Mouse (Mus musculus): Measurements from ENCODE around the gene Tlr6. TPM values are rescaled to one million over a fixed set of nuclear protein-coding genes. Genes with fewer than 3 reads are reported as not detected.

Tlr6 gene
- polyA plus RNA-seq, 1 experiment from 2014 or later: 0.40 TPM

DNA sequence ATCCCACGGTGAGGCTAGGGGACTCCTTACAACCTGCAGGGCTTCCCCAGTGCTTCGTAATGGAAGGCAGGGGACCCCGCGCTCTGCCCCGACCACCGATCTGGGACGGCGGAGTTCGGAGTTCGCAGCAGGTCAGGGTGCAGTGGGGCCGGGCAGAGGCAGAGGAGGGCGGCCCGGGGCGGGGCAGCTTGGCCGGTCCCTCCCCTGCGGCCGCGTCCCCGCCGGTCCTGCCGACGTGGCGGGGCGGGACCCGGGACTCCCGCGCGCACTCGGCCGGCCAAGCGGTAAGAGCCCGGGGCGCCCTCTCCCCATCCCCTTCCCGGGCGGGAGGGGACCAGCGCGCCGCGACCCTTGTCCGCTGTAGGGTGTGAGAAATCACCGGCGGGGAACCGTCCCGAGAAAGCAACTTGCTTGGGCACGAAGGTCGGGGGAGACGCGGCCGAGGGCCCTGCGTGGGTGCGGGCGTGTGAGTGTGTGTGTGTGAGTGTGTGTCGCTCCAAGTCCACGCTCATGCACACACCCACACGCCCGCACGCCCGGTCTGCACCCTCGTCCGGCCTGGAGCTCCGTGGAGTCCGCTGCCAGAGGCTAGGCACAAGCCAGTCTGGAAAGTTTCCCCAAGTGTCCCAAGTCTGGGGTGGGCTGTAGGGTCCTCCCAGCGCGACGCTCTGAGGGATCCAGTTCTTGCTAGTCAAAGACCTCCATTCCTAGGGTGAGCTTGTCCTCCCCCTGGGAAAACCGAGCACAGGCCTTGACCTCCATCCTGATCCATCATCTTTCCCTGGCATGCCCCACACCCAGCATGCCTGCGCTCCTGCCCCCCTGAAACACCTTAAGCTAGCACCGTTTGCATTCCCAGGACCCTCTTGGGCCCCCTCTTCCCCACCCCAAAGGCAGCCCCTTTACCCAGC, 10.2 kb upstream of the Tlr6 start, which contains the start of gene Fam114a1:
Gene Fam114a1, plus strand, starts transcription at position 211 of the 911 bp plus-strand sequence.
- Histone ChIP-seq H3K36me3 (no peaks in the 10 kb centered on the region), H3K9ac (replicated peaks) (peak within 1 kb of the TSS; percentile 83), H3K4me3 (replicated peaks) (peak within 1 kb of the TSS; percentile 74), H3K4me2 (peak within 1 kb of the TSS; percentile 79), H3K4me1 (replicated peaks) (peaks cover 17% of the 10 kb centered on the region), H3K27ac (peak within 1 kb of the TSS; percentile 69), H3K27me3 (0 out of 2 replicates have a peak, but pooled peaks cover 2% of the 10 kb centered on the region), H3K9me3 (no peaks in the 10 kb centered on the region)
- WGBS: under 1% methylated on average over 58 of the region's 68 CpGs
- ATAC-seq (ENCODE audit: insufficient number of reproducible peaks, insufficient read depth, low FRiP score, low TSS enrichment, low read depth): peak; percentile 77

GRCm38 (mm10) chr5:64968961-64969860, 9.3 kb upstream of the Tlr6 start:
- H3K27ac ChIP-seq: peak overlapping the region; percentile 69
- 5% methylated on average over 14 of the region's 14 CpGs for WGBS
- peak overlapping the region; percentile 83 for H3K9ac ChIP-seq (replicated peaks)
- peaks cover 17% of the 10 kb centered on the region for H3K4me1 ChIP-seq (replicated peaks)
- H3K36me3 ChIP-seq: no peaks in the 10 kb centered on the region
- no peaks in the 10 kb centered on the region for H3K9me3 ChIP-seq
- peak; percentile 72 for ATAC-seq (ENCODE audit: insufficient number of reproducible peaks, insufficient read depth, low FRiP score, low TSS enrichment, low read depth)
- peak overlapping the region; percentile 74 for H3K4me3 ChIP-seq (replicated peaks)
- H3K4me2 ChIP-seq: peak overlapping the region; percentile 79
- H3K27me3 ChIP-seq: 0 out of 2 replicates have a peak, but pooled peaks cover 2% of the 10 kb centered on the region

GRCm38 (mm10) chr5:64963735-64964134, 3.8 kb upstream of the Tlr6 start:
- 86% methylated on average over 3 of the region's 3 CpGs for WGBS
- Histone ChIP-seq H3K36me3 (no peaks in the 10 kb centered on the region), H3K9ac (replicated peaks) (no peak overlapping the region), H3K9me3 (no peaks in the 10 kb centered on the region), H3K4me1 (replicated peaks) (0 out of 2 replicates have a peak, but pooled peaks cover 5% of the 10 kb centered on the region), H3K27ac (no peak overlapping the region), H3K27me3 (no peaks in the 10 kb centered on the region), H3K4me3 (replicated peaks) (no peak overlapping the region), H3K4me2 (no peak overlapping the region)
- ATAC-seq (ENCODE audit: insufficient number of reproducible peaks, insufficient read depth, low FRiP score, low TSS enrichment, low read depth): no peak

- H3K27me3 ChIP-seq: no peaks in the 10 kb centered on the region
- WGBS: 88% methylated on average over 5 of the region's 5 CpGs
Observed at GRCm38 (mm10) chr5:64963271-64963670, 3.4 kb upstream of the Tlr6 start.

DNA sequence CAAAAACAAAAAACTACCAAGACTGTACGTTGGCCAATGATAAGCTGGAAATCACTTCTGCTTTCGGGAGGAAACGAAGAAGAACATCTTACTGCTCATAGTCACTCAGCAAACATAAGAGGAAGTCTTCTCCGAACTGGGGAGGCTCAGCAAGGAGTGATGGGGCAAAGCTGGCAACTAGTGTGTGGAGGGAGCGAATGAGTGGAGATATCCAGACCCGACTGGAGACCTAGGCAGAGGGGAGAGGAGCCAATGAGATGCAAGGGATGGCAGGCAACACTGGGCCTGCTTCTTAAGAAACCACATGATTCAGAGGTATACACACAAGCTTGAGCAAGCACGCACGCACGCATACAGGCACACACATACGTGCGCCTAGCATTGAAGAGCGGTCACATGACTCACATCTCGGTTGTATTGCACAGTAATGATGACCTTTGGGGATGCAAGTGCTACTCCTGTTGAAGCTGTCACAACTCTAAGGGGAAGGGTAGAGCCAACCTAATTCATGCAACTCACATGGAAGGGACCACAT, 1.0 kb upstream of the Tlr6 start:
- Histone ChIP-seq H3K4me2 (no peak overlapping the region), H3K4me3 (replicated peaks) (no peak overlapping the region), H3K27me3 (no peaks in the 10 kb centered on the region), H3K9me3 (no peaks in the 10 kb centered on the region), H3K4me1 (replicated peaks) (0 out of 2 replicates have a peak, but pooled peaks cover 5% of the 10 kb centered on the region), H3K9ac (replicated peaks) (no peak overlapping the region), H3K36me3 (no peaks in the 10 kb centered on the region), H3K27ac (no peak overlapping the region)
- no peak for ATAC-seq (ENCODE audit: insufficient number of reproducible peaks, insufficient read depth, low FRiP score, low TSS enrichment, low read depth)
- 95% methylated on average over 13 of the region's 13 CpGs for WGBS

More at GRCm38 (mm10) chr5:64963271-64963670, 3.4 kb upstream of the Tlr6 start:
- Histone ChIP-seq H3K9ac (replicated peaks) (no peak overlapping the region), H3K36me3 (no peaks in the 10 kb centered on the region), H3K27ac (no peak overlapping the region), H3K4me1 (replicated peaks) (0 out of 2 replicates have a peak, but pooled peaks cover 5% of the 10 kb centered on the region), H3K4me3 (replicated peaks) (no peak overlapping the region), H3K9me3 (no peaks in the 10 kb centered on the region), H3K4me2 (no peak overlapping the region)
- no peak for ATAC-seq (ENCODE audit: insufficient number of reproducible peaks, insufficient read depth, low FRiP score, low TSS enrichment, low read depth)

DNA sequence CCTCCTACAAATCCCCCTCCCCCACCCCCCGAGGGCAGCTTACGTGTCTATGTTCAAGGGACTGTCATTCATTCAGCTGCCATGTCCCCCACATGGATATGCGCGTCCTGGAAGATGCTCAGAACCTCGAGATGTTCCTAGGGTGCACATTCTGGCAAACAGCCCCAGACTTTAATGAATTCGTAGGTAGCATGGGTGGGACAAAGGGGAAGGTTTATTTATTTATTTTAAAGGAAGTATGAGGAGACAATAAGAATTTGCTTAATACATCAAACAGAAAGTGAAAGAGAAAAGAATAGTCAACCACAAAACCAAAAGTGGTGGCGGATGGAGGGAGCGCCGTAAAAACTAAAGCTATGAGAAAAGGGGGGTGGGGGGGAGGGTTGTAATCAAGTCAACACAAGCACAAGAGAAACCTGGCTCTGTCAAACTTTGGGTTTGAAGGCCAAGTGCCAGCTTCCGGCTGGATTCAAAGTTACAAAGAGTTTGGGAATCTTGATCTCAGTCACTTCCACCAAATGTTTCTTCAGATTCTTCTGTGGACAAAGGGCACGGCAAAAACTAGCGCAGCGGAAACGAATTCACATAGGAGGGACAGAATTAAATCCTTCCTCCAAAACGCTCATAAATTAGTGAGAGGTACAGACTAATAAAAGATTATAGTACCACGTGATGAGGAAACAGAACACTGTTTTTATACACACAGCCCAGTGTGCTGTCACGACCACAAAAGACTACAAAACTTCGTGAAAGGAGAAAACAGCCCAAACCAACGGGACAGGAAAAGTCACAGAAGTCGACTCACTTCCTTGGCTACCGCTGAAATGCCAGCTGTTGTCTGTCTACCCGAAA, 680 bp downstream of the Tlr6 start:
- ATAC-seq (ENCODE audit: insufficient number of reproducible peaks, insufficient read depth, low FRiP score, low TSS enrichment, low read depth): no peak
- WGBS: 68% methylated on average over 22 of the region's 22 CpGs
- H3K4me3 ChIP-seq (replicated peaks): no peak overlapping the region
- H3K9ac ChIP-seq (replicated peaks): no peak overlapping the region
- H3K4me1 ChIP-seq (replicated peaks): 0 out of 2 replicates have a peak, but pooled peaks cover 5% of the 10 kb centered on the region
- peak overlapping the region; percentile 33 for H3K4me2 ChIP-seq
- no peak overlapping the region for H3K27ac ChIP-seq
- H3K27me3 ChIP-seq: no peaks in the 10 kb centered on the region
- no peaks in the 10 kb centered on the region for H3K9me3 ChIP-seq
- no peaks in the 10 kb centered on the region for H3K36me3 ChIP-seq

DNA sequence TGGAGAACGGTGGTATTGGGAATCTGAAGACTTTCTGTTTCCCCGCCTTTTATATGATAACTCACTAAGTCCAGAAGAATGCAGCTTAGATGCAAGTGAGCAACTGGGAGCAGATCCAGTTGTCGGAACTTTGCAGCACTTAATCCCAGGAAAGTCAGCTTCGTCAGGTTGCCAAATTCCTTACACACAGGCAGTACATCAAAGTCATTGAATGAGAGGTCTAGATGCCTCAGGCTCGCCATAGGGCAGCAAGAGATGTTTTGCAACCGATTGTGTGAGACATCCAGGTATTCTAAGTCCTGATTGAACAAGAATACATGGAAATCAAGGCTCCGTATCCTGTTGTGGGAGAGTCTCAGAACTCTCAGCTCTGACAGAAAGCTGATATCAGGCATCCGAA, 5.0 kb downstream of the Tlr6 start:
- no peak overlapping the region for H3K9ac ChIP-seq (replicated peaks)
- 0 out of 2 replicates have a peak, but pooled peaks cover 5% of the 10 kb centered on the region for H3K4me1 ChIP-seq (replicated peaks)
- H3K4me3 ChIP-seq (replicated peaks): no peak overlapping the region
- no peak for ATAC-seq (ENCODE audit: insufficient number of reproducible peaks, insufficient read depth, low FRiP score, low TSS enrichment, low read depth)
- WGBS: 78% methylated on average over 8 of the region's 8 CpGs
- no peaks in the 10 kb centered on the region for H3K36me3 ChIP-seq
- H3K27me3 ChIP-seq: no peaks in the 10 kb centered on the region
- H3K4me2 ChIP-seq: no peak overlapping the region
- no peak overlapping the region for H3K27ac ChIP-seq
- H3K9me3 ChIP-seq: no peaks in the 10 kb centered on the region

DNA sequence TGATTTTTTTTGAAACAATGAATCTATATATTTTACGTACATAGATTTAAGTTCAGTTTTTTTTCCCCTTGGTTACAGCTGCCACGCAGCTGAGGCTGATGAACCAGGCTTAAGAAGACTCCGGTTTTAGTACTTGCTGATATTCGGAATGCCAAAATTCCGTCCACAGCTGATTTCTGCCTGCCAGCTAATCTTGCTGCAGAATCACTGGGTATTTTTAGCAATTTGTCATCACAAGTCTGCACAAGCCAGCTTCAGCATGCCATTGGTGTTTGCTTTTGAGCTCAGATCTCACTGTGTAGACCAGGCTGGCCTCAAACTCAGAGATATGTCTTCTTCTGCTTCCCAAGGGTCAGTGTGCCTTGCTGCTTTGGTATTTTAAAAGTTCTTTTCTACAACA, 8.4 kb downstream of the Tlr6 start:
- ATAC-seq (ENCODE audit: insufficient number of reproducible peaks, insufficient read depth, low FRiP score, low TSS enrichment, low read depth): no peak
- WGBS: 86% methylated on average over 5 of the region's 5 CpGs
- no peak overlapping the region for H3K9ac ChIP-seq (replicated peaks)
- no peaks in the 10 kb centered on the region for H3K27me3 ChIP-seq
- no peaks in the 10 kb centered on the region for H3K4me1 ChIP-seq (replicated peaks)
- H3K9me3 ChIP-seq: no peaks in the 10 kb centered on the region
- no peak overlapping the region for H3K4me2 ChIP-seq
- H3K36me3 ChIP-seq: no peaks in the 10 kb centered on the region
- no peak overlapping the region for H3K4me3 ChIP-seq (replicated peaks)
- no peak overlapping the region for H3K27ac ChIP-seq

GRCm38 (mm10) chr5:64932775-64933174, 27.1 kb downstream of the Tlr6 start:
- H3K27me3 ChIP-seq: no peaks in the 10 kb centered on the region
- no peaks in the 10 kb centered on the region for H3K4me1 ChIP-seq (replicated peaks)
- no peak overlapping the region for H3K9ac ChIP-seq (replicated peaks)
- no peaks in the 10 kb centered on the region for H3K9me3 ChIP-seq
- H3K36me3 ChIP-seq: no peaks in the 10 kb centered on the region
- H3K27ac ChIP-seq: 0 out of 2 replicates have a peak overlapping the region, but pooled peaks have one; percentile 25
- H3K4me3 ChIP-seq (replicated peaks): no peak overlapping the region
- no peak overlapping the region for H3K4me2 ChIP-seq
- ATAC-seq (ENCODE audit: insufficient number of reproducible peaks, insufficient read depth, low FRiP score, low TSS enrichment, low read depth): no peak
- 91% methylated on average over 15 of the region's 15 CpGs for WGBS

- H3K4me1 ChIP-seq (replicated peaks): no peaks in the 10 kb centered on the region
- no peak overlapping the region for H3K4me3 ChIP-seq (replicated peaks)
- 67% methylated on average over 3 of the region's 3 CpGs for WGBS
- no peak overlapping the region for H3K4me2 ChIP-seq
- no peaks in the 10 kb centered on the region for H3K36me3 ChIP-seq
- H3K27me3 ChIP-seq: no peaks in the 10 kb centered on the region
- H3K27ac ChIP-seq: 0 out of 2 replicates have a peak overlapping the region, but pooled peaks have one; percentile 25
- H3K9ac ChIP-seq (replicated peaks): no peak overlapping the region
- no peak for ATAC-seq (ENCODE audit: insufficient number of reproducible peaks, insufficient read depth, low FRiP score, low TSS enrichment, low read depth)
- no peaks in the 10 kb centered on the region for H3K9me3 ChIP-seq
Observed at GRCm38 (mm10) chr5:64932215-64932614, 27.7 kb downstream of the Tlr6 start.
